Mouse (Mus musculus) thymus, adult 2 months (tissue): Measurements from ENCODE around the gene Grcc10. TPM values are rescaled to one million over a fixed set of nuclear protein-coding genes. Genes with fewer than 3 reads are reported as not detected.
A peak's percentile ranks its signal among the peaks of the same experiment; 100 is the strongest.

Source experiments
- DNase-seq: peaks from one replicate; pipeline ENCODE4 v3.0.0; 2021
- H3K27ac ChIP-seq: fragments of 200-500 bp; 2 replicates; pipeline ENCODE4 v1.5.1; 2012; ENCODE audit warnings: low read length, control low read depth; ENCODE audit not compliant: control insufficient read depth, insufficient read depth
- H3K27me3 ChIP-seq: fragments of 200-500 bp; 2 replicates; pipeline ENCODE4 v1.6.1; 2012; ENCODE audit warnings: mild to moderate bottlenecking, low read length, moderate library complexity, mixed read lengths; ENCODE audit not compliant: control insufficient read depth, insufficient read depth
- H3K36me3 ChIP-seq: fragments of 200-500 bp; 2 replicates; pipeline ENCODE4 v1.6.1; 2012; ENCODE audit warnings: mild to moderate bottlenecking, low read length, moderate library complexity; ENCODE audit not compliant: control insufficient read depth, insufficient read depth
- H3K4me1 ChIP-seq: fragments of 200-500 bp; replicated peaks from 2 replicates; pipeline ENCODE4 v1.6.1; 2012; ENCODE audit warnings: low read length; ENCODE audit not compliant: control insufficient read depth, insufficient read depth
- H3K4me3 ChIP-seq: fragments of 200-500 bp; 2 replicates; pipeline ENCODE4 v1.5.1; 2012; ENCODE audit warnings: mild to moderate bottlenecking, low read length, control low read depth, moderate library complexity; ENCODE audit not compliant: control insufficient read depth, insufficient read depth
- CTCF ChIP-seq: fragments of 200-500 bp; IDR thresholded peaks from 2 replicates; pipeline ENCODE4 v1.5.1; 2012; ENCODE audit warnings: mild to moderate bottlenecking, control low read depth, low read length, moderate library complexity, borderline replicate concordance; ENCODE audit not compliant: control insufficient read depth, poor library complexity, insufficient read depth; ENCODE audit errors: extremely low read depth
- POLR2A ChIP-seq: fragments of 200-500 bp; IDR thresholded peaks from 2 replicates; pipeline ENCODE4 v1.6.1; 2012; ENCODE audit warnings: mild to moderate bottlenecking, low read length, control low read depth, moderate library complexity; ENCODE audit not compliant: control insufficient read depth, poor library complexity, insufficient read depth; ENCODE audit errors: extremely low read depth
- WGBS: fragments of 180-500 bp; shearing (Covaris S2); methylation state at CpG from one replicate; pipeline ENCODE4 v1.1.7; 2018; 5-methylcytosine and 5-hydroxymethylcytosine counted together
- polyA plus RNA-seq: library from polyadenylated mRNA; depleted of rRNA; stranded (reverse); fragments of >200 nt; gene quantifications from 2 replicates; pipeline ENCODE4 v1.2.3, GENCODE M21; 2012

Grcc10 gene
- polyA plus RNA-seq, 1 experiment, result 352 TPM

DNA sequence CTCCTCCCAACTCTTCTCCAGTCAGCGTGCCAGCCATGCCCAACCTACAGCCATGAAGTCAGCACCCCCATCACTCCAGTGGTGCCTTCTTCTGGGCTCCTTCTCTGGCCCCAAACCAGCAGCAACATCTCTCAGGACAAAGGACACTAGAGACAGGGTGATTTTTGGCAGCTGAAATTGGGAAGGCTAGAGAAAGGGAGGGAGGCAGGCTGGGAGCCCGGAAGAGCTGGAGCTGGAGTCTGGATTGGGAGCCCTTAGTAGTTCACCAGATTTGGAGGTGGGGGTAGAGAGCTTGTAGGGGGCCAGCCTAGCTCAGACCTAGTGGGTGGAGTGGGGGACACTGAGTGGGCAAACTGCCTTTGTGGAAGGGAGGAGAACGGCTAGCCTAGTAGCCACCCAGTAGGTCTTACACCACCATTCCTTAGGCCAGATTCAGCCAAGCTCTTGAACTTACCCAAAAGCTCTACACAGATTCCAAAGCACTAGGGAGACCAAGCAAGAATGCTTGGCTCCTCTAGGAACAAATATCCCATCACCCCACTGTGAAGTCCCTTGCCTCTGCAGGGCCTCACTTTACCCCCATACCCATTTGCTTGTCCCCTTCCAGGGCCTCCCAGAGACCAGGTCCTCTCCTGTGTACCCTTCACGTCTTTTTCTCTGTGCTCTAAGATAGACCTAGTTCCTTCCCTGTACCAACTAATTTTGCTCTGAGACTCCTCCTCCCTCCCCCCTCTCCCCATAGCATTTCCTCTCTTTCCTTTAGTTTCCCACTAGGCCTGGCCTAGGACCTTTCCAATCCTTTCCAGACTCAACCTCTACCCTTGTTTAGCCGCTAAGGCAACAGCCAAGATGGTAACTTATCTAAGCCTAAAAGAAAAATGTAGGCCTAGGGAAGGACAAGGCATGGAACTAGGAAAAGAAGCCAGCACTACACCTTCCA is 17.0 kb upstream of the Grcc10 start:
- H3K27ac ChIP-seq, result no peak overlapping the region
- no peaks in the 10 kb centered on the region for H3K27me3 ChIP-seq
- H3K36me3 ChIP-seq, result no peaks in the 10 kb centered on the region
- 88% methylated on average over 5 of the region's 5 CpGs for WGBS
- peaks cover 7% of the 10 kb centered on the region; the same call in 1 of the 2 replicates for H3K4me1 ChIP-seq
- no peak for DNase-seq
- no peak overlapping the region for H3K4me3 ChIP-seq
- TF ChIP-seq POLR2A (no peak), CTCF (no peak)

DNA sequence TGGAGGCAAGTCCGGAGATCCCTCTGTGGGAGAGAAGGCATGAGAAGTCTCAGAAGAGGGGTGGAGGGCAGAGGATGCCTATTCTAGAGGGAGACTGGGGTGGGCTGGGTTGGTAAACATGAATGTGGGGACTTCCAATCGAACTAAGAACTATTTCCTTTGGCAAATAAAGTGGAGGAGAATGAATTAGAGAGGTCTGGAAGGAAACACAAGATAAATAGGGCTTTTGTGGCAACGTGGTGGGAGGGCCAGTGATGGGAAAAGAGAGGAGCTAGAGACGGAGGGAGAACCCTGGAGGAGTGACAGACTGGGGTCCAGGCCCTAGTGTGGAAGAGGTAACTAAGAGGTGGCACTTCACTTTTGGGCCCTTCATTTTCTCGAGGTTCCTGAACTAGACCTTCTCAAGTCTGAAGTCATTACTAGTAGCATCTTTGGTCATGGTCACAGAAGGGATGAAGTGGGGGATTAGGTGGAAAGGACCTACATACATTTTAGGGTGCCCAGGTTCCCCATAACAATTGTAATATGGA is 16.2 kb upstream of the Grcc10 start:
- Histone ChIP-seq H3K36me3 (no peaks in the 10 kb centered on the region), H3K27ac (no peak overlapping the region), H3K4me1 (peaks cover 7% of the 10 kb centered on the region; the same call in 1 of the 2 replicates), H3K27me3 (no peaks in the 10 kb centered on the region), H3K4me3 (no peak overlapping the region)
- DNase-seq, result no peak
- 52% methylated on average over 5 of the region's 5 CpGs for WGBS
- TF ChIP-seq POLR2A (no peak), CTCF (no peak)

- Histone ChIP-seq H3K27ac (no peak overlapping the region), H3K4me3 (peak overlapping the region; percentile 47), H3K4me1 (peaks cover 7% of the 10 kb centered on the region; the same call in 1 of the 2 replicates), H3K27me3 (no peaks in the 10 kb centered on the region), H3K36me3 (no peaks in the 10 kb centered on the region)
- WGBS, result 4% methylated on average over 46 of the region's 54 CpGs
- TF ChIP-seq CTCF (no peak), POLR2A (no peak)
- DNase-seq, result peak; percentile 58
Observed at GRCm38 (mm10) chr6:124756652-124757350, 15.6 kb upstream of the Grcc10 start.

DNA sequence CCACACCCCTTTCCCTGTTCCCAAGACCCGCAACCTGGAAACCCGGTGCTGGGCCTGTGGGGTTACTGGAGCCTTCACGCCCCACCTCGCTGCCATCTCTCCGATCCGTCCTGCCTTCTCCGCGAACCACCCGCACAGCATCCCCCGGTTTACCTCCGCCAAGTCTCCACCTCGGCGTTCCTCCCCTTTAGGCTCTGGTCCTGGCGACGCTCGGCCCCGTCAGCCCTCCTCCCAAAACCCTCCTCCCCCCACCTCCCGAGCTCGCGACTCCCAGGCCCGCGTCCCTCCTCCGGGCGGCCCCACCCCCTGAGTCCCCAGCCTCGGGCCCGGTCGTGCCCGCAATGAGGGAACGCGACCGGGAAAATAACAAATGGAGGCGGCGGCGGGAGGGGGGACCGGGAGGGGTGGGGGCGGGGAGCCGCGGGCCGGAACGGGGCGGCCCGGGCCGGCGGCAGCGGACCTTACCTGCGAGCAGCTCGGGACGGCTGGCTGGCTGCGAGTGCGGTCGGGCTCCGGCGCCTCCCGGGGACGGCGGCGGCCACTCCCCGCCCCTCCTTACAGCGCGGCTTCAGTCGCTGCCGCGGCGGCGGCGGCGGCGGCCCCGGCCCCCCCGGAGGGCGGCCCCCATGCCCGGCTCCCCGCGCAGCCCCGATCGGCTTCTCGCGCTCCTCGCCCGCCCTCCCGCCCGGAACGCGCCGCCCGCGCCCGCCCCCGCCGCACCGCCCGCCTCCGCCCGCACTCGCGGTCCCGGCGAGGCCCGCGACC is 14.8 kb upstream of the Grcc10 start, which contains the start of the genes Gm45234 and Atn1:
Gm45234 (minus strand) TSS at position 191 of the 765 bp plus-strand sequence.
Atn1 (minus strand) TSS at position 694 of the 765 bp plus-strand sequence.
- no peaks in the 10 kb centered on the region for H3K27me3 ChIP-seq
- DNase-seq, result no peak
- H3K4me1 ChIP-seq, result peaks cover 10% of the 10 kb centered on the region; the same call in 1 of the 2 replicates
- no peaks in the 10 kb centered on the region for H3K36me3 ChIP-seq
- peak within 1 kb of the TSS; percentile 47 for H3K4me3 ChIP-seq
- no peak within 1 kb of the TSS for H3K27ac ChIP-seq
- TF ChIP-seq POLR2A (no peak), CTCF (no peak)
- WGBS, result 4% methylated on average over 92 of the region's 100 CpGs

- no peak overlapping the region for H3K27ac ChIP-seq
- 50% methylated on average over 3 of the region's 3 CpGs for WGBS
Observed at GRCm38 (mm10) chr6:124755306-124755705, 14.1 kb upstream of the Grcc10 start.

GRCm38 (mm10) chr6:124753861-124754260 is 12.7 kb upstream of the Grcc10 start:
- Histone ChIP-seq H3K4me3 (no peak overlapping the region), H3K36me3 (no peaks in the 10 kb centered on the region), H3K4me1 (peaks cover 14% of the 10 kb centered on the region), H3K27me3 (no peaks in the 10 kb centered on the region), H3K27ac (no peak overlapping the region)
- no peak for TF ChIP-seq POLR2A
- TF ChIP-seq CTCF, result no peak
- 96% methylated on average over 2 of the region's 2 CpGs for WGBS
- no peak for DNase-seq

More at GRCm38 (mm10) chr6:124755306-124755705, 14.1 kb upstream of the Grcc10 start:
- Histone ChIP-seq H3K4me1 (peaks cover 16% of the 10 kb centered on the region), H3K36me3 (no peaks in the 10 kb centered on the region), H3K4me3 (peak overlapping the region; percentile 42; the same call in 1 of the 2 replicates), H3K27me3 (no peaks in the 10 kb centered on the region)
- DNase-seq, result no peak
- TF ChIP-seq POLR2A, result no peak
- no peak for TF ChIP-seq CTCF
